Mouse (Mus musculus) CH12.LX (cell line): ENCODE data around the gene Alpk1.

Experiments
- BHLHE40 ChIP-seq: IDR thresholded peaks from 2 replicates; pipeline ENCODE4 v1.6.1; 2011; ENCODE audit warnings: mild to moderate bottlenecking, low read depth, low read length, improper control_type of control experiment
- CTCF ChIP-seq, 2 experiments: IDR thresholded peaks in 1 of 2; conservative IDR thresholded peaks in 1 of 2; 2 replicates each; pipeline ENCODE4 v1.5.1; 2011 to 2012; ENCODE audit warnings: low read depth in 2 of 2, low read length in 2 of 2, improper control_type of control experiment in 1 of 2, inconsistent platforms in 1 of 2, mild to moderate bottlenecking in 1 of 2, moderate library complexity in 1 of 2
- EP300 ChIP-seq: IDR thresholded peaks from 2 replicates; pipeline ENCODE4 v1.6.1; 2011; ENCODE audit warnings: low read length, improper control_type of control experiment
- IRF4 ChIP-seq: IDR thresholded peaks from 2 replicates; pipeline ENCODE4 v1.6.1; 2014; ENCODE audit warnings: low read depth, mild to moderate bottlenecking, inconsistent platforms, low read length, improper control_type of control experiment
- MAX ChIP-seq: IDR thresholded peaks from 2 replicates; pipeline ENCODE4 v1.6.1; 2011; ENCODE audit warnings: low read length, improper control_type of control experiment
- MAZ ChIP-seq: IDR thresholded peaks from 2 replicates; pipeline ENCODE4 v1.6.1; 2012; ENCODE audit warnings: low read depth, mild to moderate bottlenecking, inconsistent platforms, low read length, improper control_type of control experiment, moderate library complexity
- POLR2A ChIP-seq: IDR thresholded peaks from 2 replicates; pipeline ENCODE4 v1.6.1; 2011; ENCODE audit warnings: low read depth, mild to moderate bottlenecking, improper control_type of control experiment, low read length
- POLR2AphosphoS2 ChIP-seq: IDR thresholded peaks from 2 replicates; pipeline ENCODE4 v1.6.1; 2011; ENCODE audit warnings: low read depth, low read length, improper control_type of control experiment
- TCF12 ChIP-seq: IDR thresholded peaks from 2 replicates; pipeline ENCODE4 v1.6.1; 2014; ENCODE audit warnings: low read depth, mild to moderate bottlenecking, inconsistent platforms, low read length, improper control_type of control experiment
- USF1 ChIP-seq: IDR thresholded peaks from 2 replicates; pipeline ENCODE4 v1.6.1; 2014; ENCODE audit warnings: low read depth, mild to moderate bottlenecking, inconsistent platforms, low read length, improper control_type of control experiment
- ZNF384 ChIP-seq: IDR thresholded peaks from 2 replicates; pipeline ENCODE4 v1.6.1; 2012; ENCODE audit warnings: low read depth, low read length, improper control_type of control experiment, inconsistent platforms

DNA sequence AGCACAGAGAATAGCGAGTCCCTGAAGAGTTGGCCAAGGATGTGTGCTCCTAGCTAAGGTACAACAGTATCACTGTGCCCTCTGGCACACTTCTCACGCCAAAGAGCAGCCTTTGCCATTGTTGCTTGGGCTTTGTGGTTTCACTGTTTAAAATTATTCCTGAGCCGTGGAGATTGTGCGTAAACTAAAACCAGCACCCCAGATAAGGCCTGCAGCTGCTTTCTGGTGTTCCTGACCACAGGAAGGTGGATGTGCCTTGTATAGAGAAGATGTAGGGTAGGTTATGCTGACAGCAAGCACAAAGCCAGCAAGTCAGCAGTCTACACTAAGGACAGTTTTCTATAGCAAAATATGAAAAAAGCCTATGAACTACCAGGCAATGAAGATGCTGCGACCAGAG, 40.9 kb upstream of the Alpk1 start:
- TF ChIP-seq EP300: no peak
- no peak for TF ChIP-seq MAX
- TF ChIP-seq POLR2AphosphoS2: no peak
- no peak for TF ChIP-seq TCF12
- TF ChIP-seq BHLHE40: no peak
- TF ChIP-seq USF1: no peak
- TF ChIP-seq CTCF (conservative IDR thresholded peaks at IDR 0.05 in 1 of 2, IDR thresholded peaks at IDR 0.05 in 1 of 2; ENCODE audit: low read depth in 2 of 2, low read length in 2 of 2): no peak
- no peak for TF ChIP-seq ZNF384
- TF ChIP-seq POLR2A: no peak
- no peak for TF ChIP-seq IRF4
- no peak for TF ChIP-seq MAZ
